Mouse (Mus musculus) limb, embryonic 11.5 days (tissue): ENCODE measurements around the gene Gdf7. TPM values are rescaled to one million over a fixed set of nuclear protein-coding genes. Genes with fewer than 3 reads are reported as not detected.
A peak's percentile ranks its signal among the peaks of the same experiment; 100 is the strongest.

Experiments used
- ATAC-seq: fragments of 200-750 bp; cut with Nextera tagmentation; 2 replicates; pipeline ENCODE4 v1.8.0; 2017; ENCODE audit warnings: low read depth; ENCODE audit not compliant: insufficient number of reproducible peaks, low FRiP score, low TSS enrichment
- DNase-seq: peaks from one replicate; pipeline ENCODE4 v3.0.0-alpha.2; 2015; ENCODE audit warnings: low spot score
- H3K27ac ChIP-seq: fragments of 300-500 bp; sonication (generic); replicated peaks from 2 replicates; pipeline ENCODE4 v1.5.1; 2014; ENCODE audit warnings: low read depth, mild to moderate bottlenecking, low read length
- H3K27me3 ChIP-seq: fragments of 300-500 bp; sonication (generic); 2 replicates; pipeline ENCODE4 v1.6.1; 2014; ENCODE audit warnings: mild to moderate bottlenecking, low read length, mixed read lengths; ENCODE audit not compliant: control insufficient read depth, insufficient read depth
- H3K36me3 ChIP-seq: fragments of 300-500 bp; sonication (generic); 2 replicates; pipeline ENCODE4 v1.6.1; 2014; ENCODE audit warnings: mild to moderate bottlenecking, low read length, moderate library complexity, mixed read lengths; ENCODE audit not compliant: control insufficient read depth, insufficient read depth
- H3K4me1 ChIP-seq: fragments of 300-500 bp; sonication (generic); 2 replicates; pipeline ENCODE4 v1.6.1; 2014; ENCODE audit warnings: low read length, mixed read lengths; ENCODE audit not compliant: control insufficient read depth, insufficient read depth
- H3K4me2 ChIP-seq: fragments of 300-500 bp; sonication (generic); 2 replicates; pipeline ENCODE4 v1.6.1; 2014; ENCODE audit warnings: low read depth, mild to moderate bottlenecking, moderate library complexity; ENCODE audit not compliant: severe bottlenecking
- H3K4me3 ChIP-seq: fragments of 300-500 bp; sonication (generic); 2 replicates; pipeline ENCODE4 v1.5.1; 2014; ENCODE audit warnings: low read depth, low read length
- H3K9ac ChIP-seq: fragments of 300-500 bp; sonication (generic); 2 replicates; pipeline ENCODE4 v1.6.1; 2014; ENCODE audit warnings: mild to moderate bottlenecking, low read length
- H3K9me3 ChIP-seq: fragments of 300-500 bp; sonication (generic); 2 replicates; pipeline ENCODE4 v1.6.1; 2016; ENCODE audit warnings: low read length; ENCODE audit not compliant: control insufficient read depth
- WGBS: fragments of 180-500 bp; shearing (Covaris S2); extraction: QIAGEN DNeasy Blood & Tissue Kit; methylation state at CpG from one replicate; pipeline ENCODE4 v1.1.7; 2014; 5-methylcytosine and 5-hydroxymethylcytosine counted together
- polyA plus RNA-seq: library from polyadenylated mRNA; unstranded; fragments of >200 nt; fragmentation: Nextera tagmentation; extraction: Ambion mirVana; gene quantifications from 2 replicates; pipeline ENCODE4 v1.2.1, GENCODE M21; 2014

Gdf7 gene
- polyA plus RNA-seq, 1 experiment from 2014 or later, result 0.13 TPM

- Histone ChIP-seq H3K4me1 (peaks cover 13% of the 10 kb centered on the region), H3K27ac (no peak overlapping the region), H3K4me3 (peak overlapping the region; percentile 35), H3K36me3 (no peaks in the 10 kb centered on the region), H3K4me2 (peak overlapping the region; percentile 58), H3K9me3 (no peaks in the 10 kb centered on the region), H3K9ac (no peak overlapping the region), H3K27me3 (peaks cover 58% of the 10 kb centered on the region)
- 7% methylated on average over 34 of the region's 34 CpGs for WGBS
- ATAC-seq (no peak), DNase-seq (peak; percentile 49)
Observed at GRCm38 (mm10) chr12:8297586-8298214, 4.1 kb downstream of the Gdf7 start.

GRCm38 (mm10) chr12:8296154-8296553 lies 5.6 kb downstream of the Gdf7 start:
- Histone ChIP-seq H3K4me3 (no peak overlapping the region), H3K27ac (no peak overlapping the region), H3K36me3 (no peaks in the 10 kb centered on the region), H3K9me3 (no peaks in the 10 kb centered on the region), H3K9ac (no peak overlapping the region), H3K27me3 (peaks cover 43% of the 10 kb centered on the region), H3K4me2 (no peak overlapping the region), H3K4me1 (peaks cover 8% of the 10 kb centered on the region)
- 79% methylated on average over 2 of the region's 2 CpGs for WGBS
- no peak for ATAC-seq
- DNase-seq, result no peak

- Histone ChIP-seq H3K27ac (no peak overlapping the region), H3K9me3 (no peaks in the 10 kb centered on the region), H3K4me3 (no peak overlapping the region), H3K4me2 (no peak overlapping the region), H3K9ac (no peak overlapping the region), H3K4me1 (peaks cover 6% of the 10 kb centered on the region), H3K36me3 (no peaks in the 10 kb centered on the region), H3K27me3 (peaks cover 35% of the 10 kb centered on the region)
- ATAC-seq (no peak), DNase-seq (no peak)
- WGBS, result 48% methylated on average over 6 of the region's 6 CpGs
Observed at GRCm38 (mm10) chr12:8295307-8295913, 6.3 kb downstream of the Gdf7 start.

- Histone ChIP-seq H3K27ac (no peak overlapping the region), H3K4me2 (no peak overlapping the region), H3K9ac (no peak overlapping the region), H3K27me3 (no peaks in the 10 kb centered on the region; the same call in none of the 2 replicates), H3K4me3 (no peak overlapping the region), H3K36me3 (no peaks in the 10 kb centered on the region), H3K9me3 (no peaks in the 10 kb centered on the region; the same call in 1 of the 2 replicates), H3K4me1 (no peaks in the 10 kb centered on the region)
- 71% methylated on average over 15 of the region's 15 CpGs for whole genome bisulfite sequencing
- DNase-seq (peak; percentile 19), ATAC-seq (no peak)
Observed at GRCm38 (mm10) chr12:8291157-8291853, 10.4 kb downstream of the Gdf7 start.

- no peaks in the 10 kb centered on the region; the same call in 1 of the 2 replicates for H3K9me3 ChIP-seq
- no peak overlapping the region for H3K4me2 ChIP-seq
- WGBS, result 82% methylated on average over 8 of the region's 8 CpGs
- no peak overlapping the region for H3K4me3 ChIP-seq
- H3K27ac ChIP-seq, result no peak overlapping the region
- H3K36me3 ChIP-seq, result no peaks in the 10 kb centered on the region
- H3K27me3 ChIP-seq, result no peaks in the 10 kb centered on the region; the same call in 1 of the 2 replicates
- ATAC-seq (no peak), DNase-seq (peak; percentile 18)
- H3K9ac ChIP-seq, result no peak overlapping the region
- no peaks in the 10 kb centered on the region for H3K4me1 ChIP-seq
Observed at GRCm38 (mm10) chr12:8289499-8289898, 12.3 kb downstream of the Gdf7 start.

- no peaks in the 10 kb centered on the region for H3K4me1 ChIP-seq
- H3K27me3 ChIP-seq, result no peaks in the 10 kb centered on the region
- 75% methylated on average over 6 of the region's 6 CpGs for WGBS
- H3K27ac ChIP-seq, result no peak overlapping the region
- no peak overlapping the region for H3K9ac ChIP-seq
- H3K4me3 ChIP-seq, result no peak overlapping the region
- no peaks in the 10 kb centered on the region; the same call in 1 of the 2 replicates for H3K9me3 ChIP-seq
- DNase-seq, result no peak
- ATAC-seq, result peak; percentile 67; the same call in 1 of the 2 replicates
- H3K4me2 ChIP-seq, result no peak overlapping the region
- H3K36me3 ChIP-seq, result no peaks in the 10 kb centered on the region
Observed at GRCm38 (mm10) chr12:8289099-8289498, 12.7 kb downstream of the Gdf7 start.

- WGBS, result 64% methylated on average over 3 of the region's 3 CpGs
- no peak for DNase-seq
- H3K9ac ChIP-seq, result no peak overlapping the region
- no peak overlapping the region for H3K4me2 ChIP-seq
- H3K9me3 ChIP-seq, result no peaks in the 10 kb centered on the region; the same call in 1 of the 2 replicates
- no peaks in the 10 kb centered on the region for H3K36me3 ChIP-seq
- no peak overlapping the region for H3K27ac ChIP-seq
- H3K4me3 ChIP-seq, result no peak overlapping the region
- ATAC-seq, result no peak
- H3K4me1 ChIP-seq, result no peaks in the 10 kb centered on the region
- H3K27me3 ChIP-seq, result no peaks in the 10 kb centered on the region
Observed at GRCm38 (mm10) chr12:8287970-8288369, 13.8 kb downstream of the Gdf7 start.

GRCm38 (mm10) chr12:8281225-8282017 lies 20.3 kb downstream of the Gdf7 start:
- Histone ChIP-seq H3K27me3 (no peaks in the 10 kb centered on the region), H3K4me3 (no peak overlapping the region), H3K4me2 (no peak overlapping the region), H3K9ac (no peak overlapping the region), H3K36me3 (no peaks in the 10 kb centered on the region), H3K4me1 (no peaks in the 10 kb centered on the region), H3K9me3 (no peaks in the 10 kb centered on the region), H3K27ac (no peak overlapping the region)
- ATAC-seq, result no peak
- no peak for DNase-seq
- WGBS, result 85% methylated on average over 15 of the region's 15 CpGs
